Mouse (Mus musculus) liver, embryonic 14.5 days (tissue): ENCODE results near the gene Bcl9.

Experiments
- CTCF ChIP-seq: IDR thresholded peaks from 2 replicates; pipeline ENCODE4 v1.5.1; 2016; ENCODE audit warnings: antibody characterized with exemption, low read depth, control low read depth
- EP300 ChIP-seq: IDR thresholded peaks from 2 replicates; pipeline ENCODE4 v1.6.1; 2016; ENCODE audit warnings: antibody characterized with exemption, low read depth

DNA sequence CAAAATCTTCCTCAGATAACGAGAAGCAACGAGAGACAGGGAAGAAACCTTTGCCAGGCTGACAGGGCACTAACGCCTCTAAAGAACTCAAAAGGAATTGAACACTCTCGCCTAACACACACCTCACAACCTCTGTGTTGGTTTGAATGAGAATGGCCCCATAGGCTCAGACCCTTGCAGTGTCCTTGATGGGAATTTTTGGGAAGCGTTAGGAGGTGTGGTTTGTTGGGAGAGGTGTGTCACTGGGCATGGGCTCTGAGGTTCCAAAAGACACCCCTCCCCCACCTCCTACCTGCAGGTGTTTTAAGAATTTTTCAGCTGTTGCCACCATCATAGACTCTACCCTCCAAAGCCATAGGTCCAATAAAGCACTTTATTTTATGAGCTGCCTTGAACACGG lies 118.8 kb downstream of the Bcl9 start:
- TF ChIP-seq CTCF (no peak), EP300 (no peak)
